In genomic region chr19:6566450-6566849, GRCm38 (mm10) we compare ENCODE assay signal across 19 mouse cellular contexts. TPM values are rescaled to one million over a fixed set of nuclear protein-coding genes. Genes with fewer than 3 reads are reported as not detected.
DNase-seq lines count a peak whose midpoint lies in the region; ATAC-seq and TF ChIP-seq lines count a peak whose summit lies in the region.
"Had no signal": no experiment of that assay in that cellular context is flagged by ENCODE, and none has a peak within 500 bp of the region (broad histone marks: within the 10 kb centered on the region; RNA-seq: fewer than 3 reads in every experiment).

No protein-coding gene starts in this region.

- no peaks in the 10 kb centered on the region for H3K27me3 ChIP-seq in forebrain, embryonic 16.5 days (replicated peaks; ENCODE audit: control insufficient read depth, insufficient read depth, low read length)
- no peaks in the 10 kb centered on the region for H3K27me3 ChIP-seq in forebrain, embryonic 11.5 days (ENCODE audit: control insufficient read depth, insufficient read depth, low read length)
- H3K27me3 ChIP-seq in lung, embryonic 14.5 days (ENCODE audit: insufficient read depth, low read length): no peaks in the 10 kb centered on the region
- H3K27me3 ChIP-seq: hindbrain, embryonic 15.5 days had no signal

- TF ChIP-seq CTCF in lung, embryonic 14.5 days (IDR thresholded peaks at IDR 0.05; ENCODE audit: low read depth): no peak

- WGBS in forebrain, embryonic 16.5 days: 66% methylated on average over 2 of the region's 2 CpGs
- WGBS in forebrain, embryonic 11.5 days: 91% methylated on average over 2 of the region's 2 CpGs
- 83% methylated on average over 2 of the region's 2 CpGs for WGBS in lung, embryonic 14.5 days

- no peak overlapping the region for H3K4me2 ChIP-seq in forebrain, embryonic 16.5 days (ENCODE audit: low read length)
- H3K4me2 ChIP-seq in forebrain, embryonic 11.5 days (ENCODE audit: low read depth, low read length, severe bottlenecking): no peak overlapping the region
- no peak overlapping the region for H3K4me2 ChIP-seq in lung, embryonic 14.5 days
- H3K4me2 ChIP-seq: heart, embryonic 13.5 days; hindbrain, embryonic 15.5 days; liver, embryonic 11.5 days had no signal

- no peaks in the 10 kb centered on the region for H3K9me3 ChIP-seq in forebrain, embryonic 16.5 days (ENCODE audit: control insufficient read depth, low read length)
- H3K9me3 ChIP-seq in forebrain, embryonic 11.5 days (ENCODE audit: control insufficient read depth, low read length): no peaks in the 10 kb centered on the region
- no peaks in the 10 kb centered on the region for H3K9me3 ChIP-seq in lung, embryonic 14.5 days (ENCODE audit: low read depth, low read length)
- H3K9me3 ChIP-seq: heart, embryonic 13.5 days; hindbrain, embryonic 15.5 days had no signal

- DNase-seq in adrenal gland, postnatal 10 days: peak; percentile 56
- DNase-seq in adrenal gland, postnatal 4 days (ENCODE audit: low spot score in 2 of 2): no peak
- no peak for DNase-seq in forebrain, embryonic 11.5 days (ENCODE audit: low spot score)
- peak; percentile 22 for DNase-seq in lung, embryonic 14.5 days
- DNase-seq in lung, adult 18-20 months: no peak
- DNase-seq in brain, adult 2 months (ENCODE audit: low read depth, low spot score): peak; percentile 34
- no peak for DNase-seq in urinary bladder, postnatal 14 days (ENCODE audit: low spot score)
- DNase-seq: embryo, embryonic 11 days; gastrocnemius, postnatal 14 days; kidney, adult 8-10 months; thymus, postnatal 14 days had no signal

- no peak overlapping the region for H3K27ac ChIP-seq in forebrain, embryonic 16.5 days (ENCODE audit: low read length)
- no peak overlapping the region for H3K27ac ChIP-seq in forebrain, embryonic 11.5 days (ENCODE audit: low read depth, low read length)
- no peak overlapping the region for H3K27ac ChIP-seq in lung, embryonic 14.5 days (ENCODE audit: low read depth)
- H3K27ac ChIP-seq: heart, embryonic 13.5 days; hindbrain, embryonic 15.5 days; stomach, postnatal 0 days had no signal

- H3K4me3 ChIP-seq in forebrain, embryonic 16.5 days (replicated peaks; ENCODE audit: low read length): no peak overlapping the region
- no peak overlapping the region for H3K4me3 ChIP-seq in forebrain, embryonic 11.5 days (ENCODE audit: low read depth, low read length)
- no peak overlapping the region for H3K4me3 ChIP-seq in lung, embryonic 14.5 days (ENCODE audit: low read depth, low read length)
- H3K4me3 ChIP-seq: heart, embryonic 13.5 days; hindbrain, embryonic 15.5 days had no signal

- 0 out of 2 replicates have a peak, but pooled peaks have one; percentile 20 for ATAC-seq in forebrain, embryonic 16.5 days
- ATAC-seq in forebrain, embryonic 11.5 days (replicated peaks; ENCODE audit: low FRiP score): no peak
- ATAC-seq in lung, embryonic 14.5 days (ENCODE audit: insufficient read depth): no peak
- ATAC-seq: activated CD4-positive, CD25-positive, alpha-beta regulatory T cell, adult 4 months had no signal

- H3K9ac ChIP-seq in forebrain, embryonic 16.5 days (replicated peaks; ENCODE audit: low read depth, low read length): no peak overlapping the region
- no peak overlapping the region for H3K9ac ChIP-seq in forebrain, embryonic 11.5 days (ENCODE audit: low read length)
- H3K9ac ChIP-seq in lung, embryonic 14.5 days: no peak overlapping the region
- H3K9ac ChIP-seq: heart, embryonic 13.5 days; hindbrain, embryonic 15.5 days had no signal

- peaks cover 2% of the 10 kb centered on the region; the same call in 1 of the 2 replicates for H3K4me1 ChIP-seq in forebrain, embryonic 16.5 days (replicated peaks; ENCODE audit: control insufficient read depth, insufficient read depth, low read length)
- H3K4me1 ChIP-seq in forebrain, embryonic 11.5 days (replicated peaks; ENCODE audit: control insufficient read depth, insufficient read depth, low read length): peaks cover 2% of the 10 kb centered on the region
- no peaks in the 10 kb centered on the region for H3K4me1 ChIP-seq in lung, embryonic 14.5 days (ENCODE audit: insufficient read depth)
- H3K4me1 ChIP-seq: heart, embryonic 13.5 days; hindbrain, embryonic 15.5 days had no signal

- no peaks in the 10 kb centered on the region for H3K36me3 ChIP-seq in forebrain, embryonic 16.5 days (ENCODE audit: control insufficient read depth, insufficient read depth)
- H3K36me3 ChIP-seq in forebrain, embryonic 11.5 days (ENCODE audit: control insufficient read depth, insufficient read depth, low read length): no peaks in the 10 kb centered on the region
- H3K36me3 ChIP-seq in lung, embryonic 14.5 days (ENCODE audit: insufficient read depth): no peaks in the 10 kb centered on the region
- H3K36me3 ChIP-seq: heart, embryonic 13.5 days; hindbrain, embryonic 15.5 days had no signal

RNA-seq across cellular contexts. Expression of gene Slc22a12, which starts 23.6 kb away (rescaled TPM):
- total RNA-seq in adrenal gland, postnatal 10 days (2021): not detected
- total RNA-seq in adrenal gland, postnatal 4 days (2021): 10 to 100 TPM in 1 of 2 experiments, under 1 TPM in 1; 0.37 to 10.1 TPM
- not detected in 2 replicates for polyA plus RNA-seq in forebrain, embryonic 16.5 days (2015; fragmentation: Nextera tagmentation; extraction: Ambion mirVana)
- not detected in 2 replicates for polyA plus RNA-seq in forebrain, embryonic 11.5 days (2014; fragmentation: Nextera tagmentation; extraction: Ambion mirVana)
- not detected in 2 replicates for polyA plus RNA-seq in lung, embryonic 14.5 days (2014; fragmentation: Nextera tagmentation; extraction: Ambion mirVana)
- total RNA-seq: gastrocnemius, postnatal 14 days; megakaryocyte progenitor cell, adult 5-6 weeks had no signal
- polyA plus RNA-seq: activated CD4-positive, CD25-positive, alpha-beta regulatory T cell, adult 4 months; heart, embryonic 13.5 days; hindbrain, embryonic 15.5 days; liver, embryonic 11.5 days; lung, embryonic 16.5 days; stomach, postnatal 0 days had no signal

Comparison
In these comparisons a context has a peak if more than half of its experiments do, and no peak if none do; other contexts are left out.
1. DNase-seq: peak in adrenal gland, postnatal 10 days (single experiment), lung, embryonic 14.5 days (single experiment) and brain, adult 2 months (single experiment); none in adrenal gland, postnatal 4 days (0 of 2), forebrain, embryonic 11.5 days (single experiment), lung, adult 18-20 months (0 of 2) and urinary bladder, postnatal 14 days (single experiment).